ENCODE assay signal across 23 mouse cellular contexts in the genomic region with DNA sequence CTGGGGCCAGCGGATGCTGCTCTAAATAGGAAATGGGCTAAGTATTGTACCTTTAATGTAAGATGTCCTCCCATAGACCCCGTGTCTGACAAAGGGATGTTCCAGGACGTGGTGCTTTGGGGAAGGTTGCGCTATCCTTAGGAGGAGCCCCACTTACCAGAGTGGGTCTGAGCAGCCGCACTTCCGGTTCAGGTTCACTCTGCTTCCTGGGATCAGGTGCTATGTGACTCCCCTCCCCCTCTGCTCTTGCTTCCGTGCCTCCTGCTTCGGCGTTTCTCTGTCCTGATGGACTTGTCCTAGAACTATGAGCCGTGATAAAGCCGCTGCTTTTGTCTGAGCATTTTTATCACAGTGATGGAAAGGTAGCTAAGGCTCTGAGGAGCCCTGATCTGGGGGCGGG. TPM values are rescaled to one million over a fixed set of nuclear protein-coding genes. Genes with fewer than 3 reads are reported as not detected.
A peak's percentile ranks its signal among the peaks of the same experiment; 100 is the strongest.
DNase-seq lines count a peak whose midpoint lies in the region; TF ChIP-seq lines count a peak whose summit lies in the region.
"Had no signal": no experiment of that assay in that cellular context is flagged by ENCODE, and none has a peak within 500 bp of the region (broad histone marks: within the 10 kb centered on the region; RNA-seq: fewer than 3 reads in every experiment).

No protein-coding gene starts in this region.

- DNase-seq in heart, embryonic 10.5 days (ENCODE audit: low spot score), result no peak
- DNase-seq in heart, postnatal 14 days, result no peak
- DNase-seq in testis, postnatal 14 days (ENCODE audit: low spot score), result no peak
- DNase-seq in ES-E14 (ENCODE audit: low read depth, low spot score), result no peak
- DNase-seq in ZHBTc4 (ENCODE audit: low read depth, low spot score), result peak; percentile 71
- DNase-seq in liver, result no peak
- DNase-seq in thymus, adult 2 months, result no peak
- DNase-seq: adrenal gland, adult 2 months; adrenal gland, postnatal 14 days; B cell, adult 2 months; cerebellum, adult 11-12 months; cerebellum, adult 8-10 months; cerebellum, postnatal 10 days; gastrocnemius, postnatal 10 days; gastrocnemius, postnatal 36 days; heart, postnatal 36 days; kidney, adult 18-20 months had no signal

- no peak for TF ChIP-seq CTCF in testis, adult 2 months (IDR thresholded peaks at IDR 0.05; ENCODE audit: control insufficient read depth, insufficient read depth, insufficient replicate concordance, low read depth, low read length)
- no peak for TF ChIP-seq CTCF in thymus, adult 2 months (IDR thresholded peaks at IDR 0.05; ENCODE audit: borderline replicate concordance, control insufficient read depth, extremely low read depth, insufficient read depth, low read length, poor library complexity)

- peak overlapping the region; percentile 7; the same call in 1 of the 2 replicates for H3K27ac ChIP-seq in heart, embryonic 10.5 days
- H3K27ac ChIP-seq in testis, adult 2 months (ENCODE audit: control insufficient read depth, insufficient read depth, low read depth, low read length), result no peak overlapping the region
- H3K27ac ChIP-seq in ES-E14 (ENCODE audit: insufficient read depth, low read depth, low read length, poor library complexity, severe bottlenecking), result peak overlapping the region; percentile 81
- no peak overlapping the region for H3K27ac ChIP-seq in thymus, adult 2 months (ENCODE audit: control insufficient read depth, insufficient read depth, low read length)
- H3K27ac ChIP-seq: forebrain, embryonic 10.5 days; forebrain, embryonic 13.5 days; hindbrain, embryonic 14.5 days; hindbrain, postnatal 0 days had no signal

- peaks cover 41% of the 10 kb centered on the region for H3K4me1 ChIP-seq in heart, embryonic 10.5 days
- H3K4me1 ChIP-seq in testis, adult 2 months (ENCODE audit: control insufficient read depth, insufficient read depth, low read length), result peaks cover 4% of the 10 kb centered on the region
- peaks cover 16 to 17% of the 10 kb centered on the region in 2 experiments for H3K4me1 ChIP-seq in ES-E14 (ENCODE audit: control insufficient read depth in 2 of 2, insufficient read depth in 2 of 2, low read length in 2 of 2, poor library complexity in 1 of 2)
- peaks cover 3% of the 10 kb centered on the region; the same call in 1 of the 2 replicates for H3K4me1 ChIP-seq in thymus, adult 2 months (replicated peaks; ENCODE audit: control insufficient read depth, insufficient read depth, low read length)
- H3K4me1 ChIP-seq: forebrain, embryonic 13.5 days had no signal

- no peaks in the 10 kb centered on the region for H3K9me3 ChIP-seq in heart, embryonic 10.5 days
- H3K9me3 ChIP-seq in ES-E14 (ENCODE audit: control insufficient read depth, insufficient read depth, low read depth, low read length), result no peaks in the 10 kb centered on the region
- H3K9me3 ChIP-seq: forebrain, embryonic 10.5 days; forebrain, embryonic 13.5 days had no signal

- intact Hi-C loops in heart, postnatal 14 days (cut with DNase I), result no loop called here

- WGBS in heart, embryonic 10.5 days, result 61% methylated on average over 12 of the region's 12 CpGs
- 95% methylated on average over 12 of the region's 12 CpGs for WGBS in thymus, adult 2 months

- H3K36me3 ChIP-seq in heart, embryonic 10.5 days, result no peaks in the 10 kb centered on the region
- H3K36me3 ChIP-seq in testis, adult 2 months (ENCODE audit: control insufficient read depth, insufficient read depth, low read length), result no peaks in the 10 kb centered on the region
- H3K36me3 ChIP-seq in ES-E14 (ENCODE audit: control insufficient read depth, insufficient read depth, low read length, poor library complexity, severe bottlenecking), result no peaks in the 10 kb centered on the region; the same call in 1 of the 2 replicates
- H3K36me3 ChIP-seq in thymus, adult 2 months (ENCODE audit: control insufficient read depth, insufficient read depth, low read length), result no peaks in the 10 kb centered on the region
- H3K36me3 ChIP-seq: forebrain, embryonic 10.5 days had no signal

- in situ Hi-C loops in ES-E14 (cut with MboI; ENCODE audit: low sequenced_read_pairs in 2 of 2, unreplicated experiment in 2 of 2), result loop anchor here in 1 of 2 experiments (10.0 kb wide), 1 partner anchor 54 kb away; a partner anchor contains a TSS

- H3K4me3 ChIP-seq in heart, embryonic 10.5 days, result no peak overlapping the region
- peak overlapping the region; percentile 42 for H3K4me3 ChIP-seq in testis, adult 2 months (ENCODE audit: control insufficient read depth, low read depth, low read length)
- peak overlapping the region; percentile 5 to 22; a peak in 2 of 4 replicates for H3K4me3 ChIP-seq in ES-E14 (ENCODE audit: insufficient read depth in 1 of 2, low read depth in 1 of 2, low read length in 2 of 2, poor library complexity in 1 of 2, severe bottlenecking in 1 of 2)
- H3K4me3 ChIP-seq in thymus, adult 2 months (ENCODE audit: control insufficient read depth, insufficient read depth, low read length), result no peak overlapping the region
- H3K4me3 ChIP-seq: forebrain, embryonic 10.5 days; forebrain, embryonic 13.5 days had no signal

- no peak for TF ChIP-seq POLR2A in testis, adult 2 months (IDR thresholded peaks at IDR 0.05; ENCODE audit: control insufficient read depth, low read depth, low read length)
- no peak for TF ChIP-seq POLR2A in thymus, adult 2 months (IDR thresholded peaks at IDR 0.05; ENCODE audit: control insufficient read depth, extremely low read depth, insufficient read depth, low read length, poor library complexity)

- no peaks in the 10 kb centered on the region for H3K27me3 ChIP-seq in heart, embryonic 10.5 days (ENCODE audit: insufficient read depth, poor library complexity, severe bottlenecking)
- H3K27me3 ChIP-seq in testis, adult 2 months (ENCODE audit: control insufficient read depth, insufficient read depth, low read length), result no peaks in the 10 kb centered on the region
- H3K27me3 ChIP-seq in thymus, adult 2 months (ENCODE audit: control insufficient read depth, insufficient read depth, low read length), result no peaks in the 10 kb centered on the region
- H3K27me3 ChIP-seq: CH12.LX had no signal

- peak overlapping the region; percentile 62 for H3K9ac ChIP-seq in ES-E14 (ENCODE audit: insufficient read depth, low read depth, low read length, poor library complexity, severe bottlenecking)
- H3K9ac ChIP-seq: forebrain, embryonic 13.5 days; hindbrain, embryonic 14.5 days had no signal

TF ChIP-seq in ES-E14, 5 proteins besides CTCF, POLR2A, EP300 and RAD21:
- TF ChIP-seq ZNF384 (IDR thresholded peaks at IDR 0.05; ENCODE audit: low read depth, low read length), result no peak
- TF ChIP-seq HCFC1 (IDR thresholded peaks at IDR 0.05; ENCODE audit: borderline replicate concordance, insufficient read depth, low read length), result no peak
- no peak for TF ChIP-seq CHD2 (IDR thresholded peaks at IDR 0.05; ENCODE audit: low read depth, low read length)
- no peak for TF ChIP-seq MAFK (IDR thresholded peaks at IDR 0.05; ENCODE audit: insufficient read depth, low read depth, low read length)

RNA-seq across cellular contexts. Expression of a gene that starts 57.4 kb away (rescaled TPM):
- polyA plus RNA-seq in heart, embryonic 10.5 days (2016; fragmentation: Nextera tagmentation; extraction: Ambion mirVana), result 3.5 and 5.7 TPM in 2 replicates
- total RNA-seq in heart, postnatal 14 days (2021), result 10 to 100 TPM; 24.8 to 26.4 TPM
- 4.9 and 5.0 TPM in 2 replicates for polyA plus RNA-seq in testis, adult 2 months (2012; rRNA removed)
- 46.3 and 51.0 TPM in 2 replicates for total RNA-seq in ES-E14 (2012; rRNA removed)
- 125 and 128 TPM in 2 replicates for polyA plus RNA-seq in thymus, adult 2 months (2012; rRNA removed)

Comparison
In these comparisons a context has a peak if more than half of its experiments do, and no peak if none do; other contexts are left out.
1. H3K27ac ChIP-seq: peak in heart, embryonic 10.5 days (single experiment) and ES-E14 (single experiment); none in testis, adult 2 months (single experiment) and thymus, adult 2 months (single experiment).
2. H3K4me3 ChIP-seq: peak in testis, adult 2 months (single experiment) and ES-E14 (2 of 2); none in heart, embryonic 10.5 days (single experiment) and thymus, adult 2 months (single experiment).
3. RNA of a gene that starts 57.4 kb away (polyA plus RNA-seq): 125 to 128 TPM in thymus, adult 2 months; 3.5 to 5.7 TPM in heart, embryonic 10.5 days and 4.9 to 5.0 TPM in testis, adult 2 months; every median in the first group is over 10 times any median in the second.